Mouse (Mus musculus) left cerebral cortex, postnatal 4 days (tissue): Measurements from ENCODE around the gene Hnrnpa1. TPM values are rescaled to one million over a fixed set of nuclear protein-coding genes. Genes with fewer than 3 reads are reported as not detected.
A peak's percentile ranks its signal among the peaks of the same experiment; 100 is the strongest.

Experiments
- microRNA-seq: library from miRNA; unstranded; fragments of <30 nt; microRNA quantifications from one replicate; pipeline ENCODE4 v1.2.0, GENCODE M21; 2022
- total RNA-seq, 2 experiments: library from RNA; stranded (reverse); gene quantifications; 2 replicates each; pipeline ENCODE4 v1.2.3; 2021

Gene Hnrnpa1
- total RNA-seq, 2 experiments from 2014 or later, result 690 to 711 TPM

Small RNAs within 50 kb of the gene (microRNA-seq; reads per million reads assigned to microRNA genes)
- 162 reads per million, percentile 55 among the genes with 10 or more reads in this experiment for gene Mir148b

Other genes with a start within 250 kb of the Hnrnpa1 start
- gene Hoxc8, start 249.8 kb upstream of the Hnrnpa1 start, total RNA-seq, result not detected
- not detected for gene Hoxc6, start 242.2 kb upstream of the Hnrnpa1 start, total RNA-seq
- not detected for gene Hoxc4, start 221.5 kb upstream of the Hnrnpa1 start, total RNA-seq
- 10 to 100 TPM; 26.4 to 27.4 TPM for gene Smug1, start 73.3 kb upstream of the Hnrnpa1 start, total RNA-seq
- 100 to 1,000 TPM; 219 to 230 TPM for gene Cbx5, start 616 bp upstream of the Hnrnpa1 start, total RNA-seq
- not detected for gene Nfe2, start 18.0 kb downstream of the Hnrnpa1 start, total RNA-seq
- 100 to 1,000 TPM; 105 to 107 TPM for gene Copz1, start 32.3 kb downstream of the Hnrnpa1 start, total RNA-seq
- under 1 TPM; 0.44 to 0.46 TPM for gene Gpr84, start 70.2 kb downstream of the Hnrnpa1 start, total RNA-seq
- 10 to 100 TPM; 47.8 to 52.7 TPM for gene Zfp385a, start 99.7 kb downstream of the Hnrnpa1 start, total RNA-seq
- gene Itga5, start 126.3 kb downstream of the Hnrnpa1 start, total RNA-seq, result 1 to 10 TPM; 7.4 to 7.6 TPM
- not detected for gene Gtsf1, start 190.0 kb downstream of the Hnrnpa1 start, total RNA-seq
- not detected for gene Gtsf2, start 208.0 kb downstream of the Hnrnpa1 start, total RNA-seq
- gene Nckap1l, start 213.4 kb downstream of the Hnrnpa1 start, total RNA-seq, result 1 to 10 TPM; 3.3 to 4.4 TPM